Mouse (Mus musculus): ENCODE results near the gene Gm20388.
"Not testable (repeated sequence)": the region's sequence is repeated elsewhere in the genome, so short reads cannot be mapped to it uniquely, and the experiment has no call there.

The Gm20388 gene

GRCm38 (mm10) chr8:123797928-123798327, 3887.3 kb downstream of the Gm20388 start:
- no peak for DNase-seq (ENCODE audit: extremely low spot score, low spot score)

DNA sequence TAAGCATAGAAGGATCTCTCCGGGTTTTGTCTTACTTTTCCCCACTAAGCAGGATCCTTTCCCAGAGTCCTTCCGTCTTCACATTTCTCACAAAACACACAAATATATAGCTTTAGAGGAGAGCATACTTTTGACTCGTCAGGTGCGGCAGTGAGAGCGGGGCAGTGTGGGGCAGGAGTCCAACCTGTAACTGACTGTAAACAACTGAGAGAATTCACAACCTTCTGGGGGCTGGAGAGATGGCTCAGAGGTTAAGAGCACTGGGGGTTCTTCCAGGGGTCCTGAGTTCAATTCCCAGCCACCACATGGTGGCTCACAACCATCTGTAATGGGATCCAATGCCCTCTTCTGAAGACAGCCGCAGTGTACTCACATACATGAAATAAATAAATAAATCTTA, 3888.8 kb downstream of the Gm20388 start:
- DNase-seq (ENCODE audit: extremely low spot score, low spot score) = no peak

GRCm38 (mm10) chr8:123799885-123800284, 3889.2 kb downstream of the Gm20388 start:
- peak; percentile 34 for DNase-seq (ENCODE audit: extremely low spot score, low spot score)

DNA sequence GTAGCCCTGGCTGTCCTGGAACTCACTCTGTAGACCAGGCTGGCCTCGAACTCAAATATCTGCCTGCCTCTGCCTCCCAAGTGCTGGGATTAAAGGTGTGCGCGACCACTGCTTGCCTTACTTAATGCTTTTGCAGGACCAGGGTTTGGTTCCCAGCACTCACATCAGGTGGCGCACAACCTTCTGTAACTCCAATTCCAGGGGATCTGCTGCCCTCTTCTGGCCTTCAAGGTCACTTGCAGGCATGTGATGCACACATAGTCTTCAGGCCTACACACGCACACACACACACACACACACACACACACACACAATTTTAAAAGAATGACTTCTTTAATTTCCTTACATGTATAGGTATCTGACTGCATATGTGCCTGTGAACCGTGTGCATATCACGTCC, 3890.2 kb downstream of the Gm20388 start:
- DNase-seq (ENCODE audit: extremely low spot score, low spot score) = no peak

GRCm38 (mm10) chr8:123801538-123801937, 3890.9 kb downstream of the Gm20388 start:
- no peak for DNase-seq (ENCODE audit: extremely low spot score, low spot score)

GRCm38 (mm10) chr8:123803639-123804038, 3893.0 kb downstream of the Gm20388 start:
- DNase-seq (ENCODE audit: extremely low spot score, low spot score) = no peak

GRCm38 (mm10) chr8:123804586-123804985, 3893.9 kb downstream of the Gm20388 start:
- DNase-seq (ENCODE audit: extremely low spot score, low spot score) = no peak

- no peak for DNase-seq (ENCODE audit: extremely low spot score, low spot score)
Measured at GRCm38 (mm10) chr8:123805209-123805717, 3894.6 kb downstream of the Gm20388 start.

- peak; percentile 88 for DNase-seq (ENCODE audit: extremely low spot score, low spot score)
Measured at GRCm38 (mm10) chr8:123805718-123806373, 3895.2 kb downstream of the Gm20388 start, which contains the start of gene Rab4a. Rab4a (plus strand) TSS chr8:123805985.

DNA sequence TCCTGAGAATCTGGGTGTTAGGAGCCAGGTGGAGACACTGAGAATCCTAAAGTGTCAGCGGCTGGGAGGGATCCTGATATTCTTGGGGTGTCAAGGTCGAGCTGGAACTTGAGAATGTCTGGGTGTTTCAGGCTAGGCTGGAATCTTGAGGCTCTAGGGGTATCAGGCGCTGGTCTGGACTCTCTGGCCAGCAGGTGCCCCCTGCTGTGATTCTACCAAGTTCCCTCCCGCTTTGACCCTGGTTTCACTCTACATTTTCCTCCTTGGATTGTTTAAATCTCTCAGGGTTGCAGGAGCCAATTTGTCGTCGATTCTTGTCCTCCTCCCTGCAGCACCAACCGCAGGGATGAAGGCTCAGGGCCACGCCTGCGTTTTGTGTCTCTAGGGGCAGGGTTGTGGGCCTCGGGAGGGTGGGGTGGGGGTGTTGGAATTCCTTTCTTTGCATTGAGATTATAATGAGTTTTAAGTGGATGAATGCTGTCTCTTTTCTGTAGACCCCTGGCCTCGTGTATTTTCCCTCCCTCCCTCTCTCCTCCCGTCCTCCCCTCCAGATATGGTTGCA, 3895.8 kb downstream of the Gm20388 start:
- DNase-seq (ENCODE audit: extremely low spot score, low spot score) = no peak

GRCm38 (mm10) chr8:123807024-123807431, 3896.4 kb downstream of the Gm20388 start:
- DNase-seq (ENCODE audit: extremely low spot score, low spot score) = no peak

DNA sequence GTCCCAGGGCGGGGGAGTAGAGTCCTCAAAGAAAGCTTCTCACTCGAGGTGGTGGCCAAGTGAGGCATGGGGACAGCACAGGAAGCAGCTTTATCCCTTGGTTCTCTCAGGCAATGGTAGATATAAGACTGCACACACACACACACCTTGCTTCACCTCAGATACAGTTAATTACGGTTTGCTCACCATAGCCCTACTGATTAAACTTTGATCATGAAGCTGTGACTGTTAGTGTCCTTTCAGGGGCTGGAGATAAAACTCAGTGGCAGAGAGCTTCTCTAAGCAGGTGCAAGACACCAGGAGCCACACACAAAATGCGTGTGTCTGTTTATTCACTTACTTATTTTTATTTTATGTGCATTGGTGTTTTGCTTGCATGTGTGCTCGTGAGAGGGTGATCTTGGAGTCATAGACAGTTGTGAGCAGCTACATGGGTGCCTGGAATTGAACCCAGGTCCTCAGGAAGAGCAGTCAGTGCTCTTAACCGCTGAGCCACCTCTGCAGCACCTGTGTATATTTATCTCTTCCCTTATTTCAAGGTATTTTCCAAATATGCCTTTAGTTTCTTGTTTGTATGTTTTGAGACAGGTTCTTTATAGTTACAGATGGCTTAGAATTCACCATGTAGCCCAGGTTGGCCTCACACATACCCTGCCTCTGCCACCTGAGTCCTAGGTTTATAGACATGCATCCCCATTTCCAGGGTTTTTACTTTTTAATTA, 3897.4 kb downstream of the Gm20388 start:
- DNase-seq (ENCODE audit: extremely low spot score, low spot score) = no peak

GRCm38 (mm10) chr8:123808671-123809070, 3898.0 kb downstream of the Gm20388 start:
- no peak for DNase-seq (ENCODE audit: extremely low spot score, low spot score)

- not testable (repeated sequence) for DNase-seq (ENCODE audit: extremely low spot score, low spot score)
Measured at GRCm38 (mm10) chr8:123809342-123809741, 3898.7 kb downstream of the Gm20388 start.

DNA sequence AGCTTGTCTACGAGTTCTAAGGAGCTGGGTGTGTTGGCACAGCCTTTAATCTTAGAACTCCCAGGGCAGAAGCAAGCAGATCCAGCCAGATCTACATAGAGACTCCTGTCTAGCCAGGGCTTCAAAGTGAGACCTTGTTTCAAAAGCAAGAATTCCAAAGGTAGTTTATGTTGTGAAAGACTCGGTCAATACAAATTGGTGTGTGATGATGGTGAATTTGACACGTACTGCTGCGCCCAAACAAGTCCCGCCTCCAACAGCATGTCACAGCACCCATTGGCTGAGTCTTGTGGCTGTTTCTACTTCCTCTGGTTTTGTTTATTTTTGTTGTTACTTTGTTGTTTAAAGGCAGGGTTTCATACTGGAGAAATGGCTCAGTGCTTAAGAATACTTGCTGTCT, 3901.6 kb downstream of the Gm20388 start:
- no peak for DNase-seq (ENCODE audit: extremely low spot score, low spot score)

DNA sequence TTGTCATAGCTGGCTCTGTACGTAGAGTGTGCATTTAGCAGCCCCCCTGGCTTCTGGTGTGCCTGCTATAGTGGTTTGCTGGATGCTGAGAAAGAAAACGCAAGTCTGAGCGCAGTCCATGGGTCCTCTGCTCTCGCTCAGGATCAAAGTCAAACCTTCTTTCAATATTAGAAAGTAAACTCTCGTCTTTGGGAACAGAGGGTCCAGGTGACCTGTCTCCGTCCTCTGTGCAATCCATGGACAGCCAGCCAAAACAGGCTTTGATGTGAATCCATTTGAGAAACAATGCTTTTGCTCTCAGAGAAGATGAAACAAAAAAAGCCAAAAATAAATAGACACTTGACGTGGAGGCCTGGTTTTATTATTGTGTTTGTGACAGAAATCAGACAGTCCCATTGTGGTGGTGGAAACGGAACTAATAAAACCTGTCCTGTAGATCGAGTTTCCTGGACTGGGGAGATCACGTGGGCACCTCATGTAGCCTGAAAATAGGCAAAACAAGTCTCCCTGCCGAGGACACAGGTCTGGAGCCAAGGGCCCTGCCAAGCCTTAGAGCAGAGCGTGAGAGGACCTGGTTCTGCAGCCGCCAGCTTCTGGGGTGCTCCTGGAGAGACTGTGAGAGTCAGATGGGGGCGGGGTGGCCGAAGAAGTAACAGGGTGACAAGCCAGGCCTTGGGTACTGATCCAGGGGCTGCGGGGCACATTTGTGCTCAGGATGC, 3902.7 kb downstream of the Gm20388 start:
- no peak for DNase-seq (ENCODE audit: extremely low spot score, low spot score)

DNA sequence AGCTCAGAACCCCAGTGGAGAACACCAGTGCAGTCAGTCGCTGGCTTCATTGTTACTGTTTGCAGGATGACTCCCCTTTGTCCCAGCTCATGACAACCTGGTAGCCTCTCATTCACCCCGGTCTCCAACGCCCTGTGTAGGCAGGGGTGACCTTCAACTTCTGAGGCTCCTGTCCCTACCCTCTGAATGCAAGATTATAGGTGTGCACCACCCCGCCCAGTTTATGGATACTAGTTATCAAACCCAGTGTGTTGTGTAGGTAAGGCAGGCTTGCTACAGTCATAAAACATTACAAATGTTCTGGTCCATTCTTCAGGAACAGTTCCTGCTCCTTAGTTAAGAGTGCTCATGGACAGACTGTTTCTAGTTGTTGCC, 3903.2 kb downstream of the Gm20388 start:
- no peak for DNase-seq (ENCODE audit: extremely low spot score, low spot score)

- no peak for DNase-seq (ENCODE audit: extremely low spot score, low spot score)
Measured at GRCm38 (mm10) chr8:123815325-123815724, 3904.7 kb downstream of the Gm20388 start.

GRCm38 (mm10) chr8:123816939-123817338, 3906.3 kb downstream of the Gm20388 start:
- DNase-seq (ENCODE audit: extremely low spot score, low spot score) = no peak

DNA sequence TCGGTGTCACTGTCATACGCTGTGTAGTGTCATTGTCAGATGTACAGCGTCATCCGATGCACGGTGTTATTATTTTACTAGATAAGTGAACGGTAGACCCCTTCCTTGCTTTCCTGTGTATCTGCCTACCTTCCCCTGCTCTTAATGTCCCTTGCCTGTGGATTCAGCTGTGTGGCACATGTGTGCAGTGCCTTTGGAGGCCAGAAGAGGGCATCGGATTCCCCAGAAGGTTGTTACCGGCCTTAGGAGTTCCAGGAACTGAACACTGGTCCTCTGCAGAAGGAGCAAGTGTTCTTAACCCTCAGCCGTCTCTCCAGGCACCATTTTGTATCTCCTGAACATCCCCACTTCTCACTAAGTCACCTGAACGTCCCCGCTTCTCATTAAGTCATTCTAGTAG, 3907.1 kb downstream of the Gm20388 start:
- DNase-seq (ENCODE audit: extremely low spot score, low spot score) = no peak

- no peak for DNase-seq (ENCODE audit: extremely low spot score, low spot score)
Measured at GRCm38 (mm10) chr8:123819683-123820610, 3909.3 kb downstream of the Gm20388 start.
